Mouse (Mus musculus): ENCODE results near the gene 4930426L09Rik. TPM values are rescaled to one million over a fixed set of nuclear protein-coding genes. Genes with fewer than 3 reads are reported as not detected.
"Not testable (repeated sequence)": the region's sequence is repeated elsewhere in the genome, so short reads cannot be mapped to it uniquely, and the experiment has no call there.

Gene 4930426L09Rik
- total and polyA plus RNA-seq, 3 experiments: 0.28 to 0.90 (median 0.78) TPM

GRCm38 (mm10) chr2:18970461-18970860 is 27.7 kb upstream of the 4930426L09Rik start:
- no peak for DNase-seq

- no peak for DNase-seq
Measured at GRCm38 (mm10) chr2:18971564-18971963, 26.6 kb upstream of the 4930426L09Rik start.

GRCm38 (mm10) chr2:18974882-18975645 is 23.1 kb upstream of the 4930426L09Rik start:
- DNase-seq: peak; percentile 17

- no peak for DNase-seq
Measured at GRCm38 (mm10) chr2:18976175-18976574, 22.0 kb upstream of the 4930426L09Rik start.

- DNase-seq: no peak
Measured at GRCm38 (mm10) chr2:18977201-18977805, 20.8 kb upstream of the 4930426L09Rik start.

GRCm38 (mm10) chr2:18979046-18979445 is 19.1 kb upstream of the 4930426L09Rik start:
- DNase-seq: no peak

GRCm38 (mm10) chr2:18979675-18980074 is 18.5 kb upstream of the 4930426L09Rik start:
- DNase-seq: no peak

GRCm38 (mm10) chr2:18982581-18982980 is 15.6 kb upstream of the 4930426L09Rik start:
- no peak for DNase-seq

- DNase-seq: no peak
Measured at GRCm38 (mm10) chr2:18983546-18983945, 14.6 kb upstream of the 4930426L09Rik start.

- peak; percentile 36 for DNase-seq
Measured at GRCm38 (mm10) chr2:18984095-18984847, 13.9 kb upstream of the 4930426L09Rik start.

- DNase-seq: no peak
Measured at GRCm38 (mm10) chr2:18985506-18985905, 12.6 kb upstream of the 4930426L09Rik start.

GRCm38 (mm10) chr2:18988885-18989284 is 9.3 kb upstream of the 4930426L09Rik start:
- DNase-seq: no peak

GRCm38 (mm10) chr2:18992512-18993510 is 5.3 kb upstream of the 4930426L09Rik start:
- peak; percentile 71 for DNase-seq

GRCm38 (mm10) chr2:18996451-18997211 is 1.5 kb upstream of the 4930426L09Rik start:
- DNase-seq: peak; percentile 65

- DNase-seq: no peak
Measured at GRCm38 (mm10) chr2:18997387-18997971, 664 bp upstream of the 4930426L09Rik start.

GRCm38 (mm10) chr2:18999395-18999794 is 1.3 kb downstream of the 4930426L09Rik start:
- DNase-seq: no peak

- no peak for DNase-seq
Measured at GRCm38 (mm10) chr2:19004801-19005200, 6.7 kb downstream of the 4930426L09Rik start.

- no peak for DNase-seq
Measured at GRCm38 (mm10) chr2:19006124-19006523, 8.0 kb downstream of the 4930426L09Rik start.

- no peak for DNase-seq
Measured at GRCm38 (mm10) chr2:19007580-19007979, 9.4 kb downstream of the 4930426L09Rik start.

- DNase-seq: not testable (repeated sequence)
Measured at GRCm38 (mm10) chr2:19010541-19010940, 12.4 kb downstream of the 4930426L09Rik start.
